Mouse (Mus musculus): ENCODE data around the gene Nup210. TPM values are rescaled to one million over a fixed set of nuclear protein-coding genes. Genes with fewer than 3 reads are reported as not detected.

The Nup210 gene
- polyA plus RNA-seq, 1 experiment = 28.9 TPM

DNA sequence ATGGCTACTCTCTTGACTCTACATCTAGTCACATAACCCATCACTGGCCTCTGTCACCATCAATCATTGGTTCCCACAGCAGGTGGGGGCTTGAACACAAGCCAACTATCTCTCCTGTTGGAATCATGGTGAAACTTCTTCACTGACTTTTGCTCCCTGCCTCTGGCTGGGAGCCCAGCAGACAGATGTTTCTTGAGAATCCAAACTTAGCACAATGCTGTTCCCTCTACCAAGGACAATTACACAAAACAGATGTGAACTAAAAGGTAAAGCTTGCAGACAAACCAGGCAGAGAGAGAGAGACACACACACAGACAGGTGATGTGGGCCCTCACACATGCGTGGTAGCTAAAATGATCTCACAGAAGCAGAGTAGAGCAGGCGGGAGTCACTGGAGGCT lies 58.6 kb downstream of the Nup210 start:
- peaks cover 6% of the 10 kb centered on the region; the same call in 1 of the 2 replicates for H3K36me3 ChIP-seq (ENCODE audit: control insufficient read depth, insufficient read depth, low read length)
- WGBS = 60% methylated on average over 2 of the region's 2 CpGs

DNA sequence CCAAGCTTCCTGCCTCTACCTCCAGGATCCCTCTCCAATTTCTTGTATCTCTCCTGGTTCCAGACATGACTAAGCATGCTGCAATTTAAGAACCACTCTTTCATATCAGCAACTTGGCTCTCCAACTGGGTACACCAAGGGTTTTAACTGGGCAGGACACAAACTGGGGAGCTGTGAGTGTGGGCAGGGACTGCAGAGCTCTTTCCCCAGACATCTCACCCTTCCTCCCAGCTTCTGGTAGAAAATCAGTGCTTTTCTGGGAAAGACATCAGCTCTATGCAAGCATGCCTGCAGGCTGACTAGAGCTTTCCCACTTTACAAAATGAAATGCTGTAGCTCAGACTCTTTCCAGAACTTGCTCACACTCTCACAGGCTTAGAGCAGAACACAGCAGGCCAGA lies 60.3 kb downstream of the Nup210 start:
- H3K36me3 ChIP-seq (ENCODE audit: control insufficient read depth, insufficient read depth, low read length) = peaks cover 3% of the 10 kb centered on the region
- H3K4me3 ChIP-seq (ENCODE audit: low read depth, low read length) = no peak overlapping the region
- TF ChIP-seq POLR2A (IDR thresholded peaks at IDR 0.05; ENCODE audit: low read depth, low read length) = no peak
- no peak for TF ChIP-seq CTCF (IDR thresholded peaks at IDR 0.05; ENCODE audit: extremely low read depth, insufficient read length, insufficient replicate concordance, low read depth, low read length)
- H3K4me1 ChIP-seq (ENCODE audit: control insufficient read depth, insufficient read depth, insufficient read length, low read length) = no peaks in the 10 kb centered on the region
- no peaks in the 10 kb centered on the region for H3K27me3 ChIP-seq (ENCODE audit: control insufficient read depth, insufficient read depth, low read length)
- H3K27ac ChIP-seq (ENCODE audit: insufficient read depth, low read depth, low read length) = no peak overlapping the region

More for the DNA sequence above, 58.6 kb downstream of the Nup210 start:
- H3K4me3 ChIP-seq (ENCODE audit: low read depth, low read length) = no peak overlapping the region
- H3K4me1 ChIP-seq (ENCODE audit: control insufficient read depth, insufficient read depth, insufficient read length, low read length) = no peaks in the 10 kb centered on the region
- no peak overlapping the region for H3K27ac ChIP-seq (ENCODE audit: insufficient read depth, low read depth, low read length)
- H3K27me3 ChIP-seq (ENCODE audit: control insufficient read depth, insufficient read depth, low read length) = no peaks in the 10 kb centered on the region
- TF ChIP-seq POLR2A (IDR thresholded peaks at IDR 0.05; ENCODE audit: low read depth, low read length) = no peak
- no peak for TF ChIP-seq CTCF (IDR thresholded peaks at IDR 0.05; ENCODE audit: extremely low read depth, insufficient read length, insufficient replicate concordance, low read depth, low read length)

DNA sequence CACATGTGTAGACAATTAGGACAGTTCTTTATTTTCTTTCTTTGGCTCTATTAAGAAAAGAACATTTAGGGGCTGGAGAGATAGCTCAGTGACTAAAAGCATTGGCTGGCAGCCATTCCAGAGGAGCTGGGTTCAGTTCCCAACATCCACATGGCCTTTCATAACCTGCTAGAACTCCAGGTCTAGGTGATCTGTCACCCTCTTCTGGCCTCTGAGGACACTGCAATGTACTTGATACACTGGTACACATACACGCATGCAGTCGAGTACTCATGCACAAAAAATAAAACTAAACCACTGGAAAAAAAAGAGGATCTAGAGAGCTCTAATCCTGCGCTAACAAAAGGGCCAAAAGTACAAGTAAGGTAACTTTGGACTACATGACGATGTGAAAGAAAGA lies 64.1 kb downstream of the Nup210 start:
- Histone ChIP-seq H3K36me3 (ENCODE audit: control insufficient read depth, insufficient read depth, low read length) (peaks cover 2% of the 10 kb centered on the region), H3K27ac (ENCODE audit: insufficient read depth, low read depth, low read length) (no peak overlapping the region), H3K27me3 (ENCODE audit: control insufficient read depth, insufficient read depth, low read length) (no peaks in the 10 kb centered on the region), H3K4me3 (ENCODE audit: low read depth, low read length) (no peak overlapping the region), H3K4me1 (ENCODE audit: control insufficient read depth, insufficient read depth, insufficient read length, low read length) (0 out of 2 replicates have a peak, but pooled peaks cover 2% of the 10 kb centered on the region)
- TF ChIP-seq POLR2A (IDR thresholded peaks at IDR 0.05; ENCODE audit: low read depth, low read length) (no peak), CTCF (IDR thresholded peaks at IDR 0.05; ENCODE audit: extremely low read depth, insufficient read length, insufficient replicate concordance, low read depth, low read length) (no peak)
- 92% methylated on average over 4 of the region's 4 CpGs for WGBS

DNA sequence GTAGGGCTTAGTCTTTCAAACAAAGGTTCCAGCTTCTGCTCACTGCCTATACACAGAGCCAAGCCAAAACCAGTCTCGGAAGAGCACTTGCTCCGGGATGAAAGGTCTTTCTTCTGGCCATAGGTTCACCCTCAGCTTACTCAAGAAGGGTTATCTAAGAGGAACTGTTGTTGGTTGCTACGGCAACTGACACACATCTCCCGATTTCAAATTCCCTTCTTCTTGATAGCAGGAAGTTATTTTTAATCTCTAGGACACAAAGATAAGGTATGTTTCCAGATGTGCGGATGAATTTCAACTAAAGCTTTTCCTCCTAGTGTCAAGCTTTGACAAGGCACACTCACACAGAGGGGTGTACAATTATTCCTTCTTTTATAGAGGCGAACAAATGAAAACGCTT lies 68.6 kb downstream of the Nup210 start:
- Histone ChIP-seq H3K36me3 (ENCODE audit: control insufficient read depth, insufficient read depth, low read length) (peaks cover 2% of the 10 kb centered on the region; the same call in 1 of the 2 replicates), H3K4me3 (ENCODE audit: low read depth, low read length) (no peak overlapping the region), H3K27ac (ENCODE audit: insufficient read depth, low read depth, low read length) (no peak overlapping the region), H3K4me1 (ENCODE audit: control insufficient read depth, insufficient read depth, insufficient read length, low read length) (0 out of 2 replicates have a peak, but pooled peaks cover 2% of the 10 kb centered on the region), H3K27me3 (ENCODE audit: control insufficient read depth, insufficient read depth, low read length) (no peaks in the 10 kb centered on the region)
- TF ChIP-seq POLR2A (IDR thresholded peaks at IDR 0.05; ENCODE audit: low read depth, low read length) (no peak), CTCF (IDR thresholded peaks at IDR 0.05; ENCODE audit: extremely low read depth, insufficient read length, insufficient replicate concordance, low read depth, low read length) (no peak)
- 47% methylated on average over 7 of the region's 7 CpGs for WGBS

DNA sequence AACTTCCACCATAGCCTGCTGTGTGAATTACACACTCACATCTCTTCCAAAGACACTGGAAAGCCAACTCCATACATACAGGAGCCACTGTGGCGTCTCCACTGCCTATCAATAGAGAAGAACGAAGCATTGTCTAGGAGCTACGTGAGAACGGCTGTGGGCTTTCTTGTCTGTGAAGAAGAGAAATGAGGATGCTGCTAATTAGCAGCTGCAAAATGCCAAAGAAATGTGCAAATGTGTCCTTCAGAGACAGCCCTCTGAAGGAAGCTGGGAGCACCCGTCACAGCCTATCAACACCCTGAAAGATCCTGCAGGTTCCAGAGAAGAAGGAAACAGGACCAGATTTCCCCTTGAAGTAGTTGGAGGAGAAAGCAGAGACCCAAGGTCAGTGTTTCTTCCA lies 69.2 kb downstream of the Nup210 start:
- Histone ChIP-seq H3K36me3 (ENCODE audit: control insufficient read depth, insufficient read depth, low read length) (0 out of 2 replicates have a peak, but pooled peaks cover 2% of the 10 kb centered on the region), H3K27me3 (ENCODE audit: control insufficient read depth, insufficient read depth, low read length) (no peaks in the 10 kb centered on the region), H3K4me1 (ENCODE audit: control insufficient read depth, insufficient read depth, insufficient read length, low read length) (0 out of 2 replicates have a peak, but pooled peaks cover 2% of the 10 kb centered on the region), H3K27ac (ENCODE audit: insufficient read depth, low read depth, low read length) (no peak overlapping the region), H3K4me3 (ENCODE audit: low read depth, low read length) (no peak overlapping the region)
- 94% methylated on average over 5 of the region's 5 CpGs for WGBS
- no peak for TF ChIP-seq CTCF (IDR thresholded peaks at IDR 0.05; ENCODE audit: extremely low read depth, insufficient read length, insufficient replicate concordance, low read depth, low read length)
- no peak for TF ChIP-seq POLR2A (IDR thresholded peaks at IDR 0.05; ENCODE audit: low read depth, low read length)

DNA sequence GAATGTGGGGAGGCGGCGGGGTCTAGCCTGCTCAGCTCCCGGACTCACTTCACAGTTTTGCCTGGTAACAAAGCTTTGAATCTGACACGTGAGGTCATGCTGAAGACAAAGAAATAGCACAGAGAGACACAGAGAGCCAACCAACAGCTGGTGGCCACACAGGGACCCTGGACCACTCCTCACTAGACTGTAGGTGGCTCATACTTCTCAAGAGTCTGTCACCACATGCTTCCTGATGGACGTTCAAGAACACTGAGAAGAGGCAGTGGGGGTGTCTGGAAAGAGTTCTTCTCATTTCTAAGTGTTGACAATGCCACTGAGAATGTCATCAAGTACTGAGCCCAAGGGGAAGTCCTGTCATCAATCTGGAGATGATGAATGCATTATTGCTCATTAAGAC lies 70.4 kb downstream of the Nup210 start:
- H3K4me1 ChIP-seq (ENCODE audit: control insufficient read depth, insufficient read depth, insufficient read length, low read length) = 0 out of 2 replicates have a peak, but pooled peaks cover 2% of the 10 kb centered on the region
- no peak overlapping the region for H3K27ac ChIP-seq (ENCODE audit: insufficient read depth, low read depth, low read length)
- TF ChIP-seq CTCF (IDR thresholded peaks at IDR 0.05; ENCODE audit: extremely low read depth, insufficient read length, insufficient replicate concordance, low read depth, low read length) = no peak
- TF ChIP-seq POLR2A (IDR thresholded peaks at IDR 0.05; ENCODE audit: low read depth, low read length) = no peak
- H3K36me3 ChIP-seq (ENCODE audit: control insufficient read depth, insufficient read depth, low read length) = peaks cover 9% of the 10 kb centered on the region; the same call in 1 of the 2 replicates
- no peak overlapping the region for H3K4me3 ChIP-seq (ENCODE audit: low read depth, low read length)
- no peaks in the 10 kb centered on the region for H3K27me3 ChIP-seq (ENCODE audit: control insufficient read depth, insufficient read depth, low read length)
- WGBS = 88% methylated on average over 5 of the region's 5 CpGs

DNA sequence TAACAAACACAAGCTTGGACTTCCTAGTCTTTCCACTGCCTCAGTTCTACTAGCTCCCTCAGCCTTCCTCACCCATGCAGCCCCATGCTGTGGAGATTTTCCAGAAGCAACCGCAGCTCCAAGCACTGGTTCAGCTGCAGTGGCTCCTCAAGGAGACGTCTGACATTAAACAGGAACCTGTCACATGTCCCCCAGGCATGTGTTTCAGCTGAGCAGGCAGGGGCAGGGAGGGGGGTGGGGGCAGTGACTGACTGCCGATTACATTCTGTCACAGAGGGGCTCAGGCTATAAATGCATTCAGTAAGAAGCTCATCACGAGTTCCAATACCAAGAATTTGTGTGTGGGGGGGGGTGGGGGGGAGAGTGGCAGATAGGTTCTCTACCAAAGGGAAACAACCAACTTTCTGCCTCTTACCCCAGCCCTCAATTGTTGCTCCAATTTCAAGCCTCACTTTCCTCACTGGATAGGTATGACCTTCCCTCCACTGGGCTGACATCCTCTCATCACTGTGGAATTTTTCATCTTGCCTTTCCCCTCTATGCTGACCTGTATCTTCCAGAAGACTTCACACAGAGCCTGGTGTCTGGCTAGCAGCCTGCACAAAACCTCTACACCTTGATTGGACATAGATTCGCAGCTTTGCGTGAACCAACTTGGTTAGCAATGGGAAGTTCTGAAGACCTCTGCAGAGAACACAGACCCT lies 71.8 kb downstream of the Nup210 start:
- no peak overlapping the region for H3K27ac ChIP-seq (ENCODE audit: insufficient read depth, low read depth, low read length)
- TF ChIP-seq POLR2A (IDR thresholded peaks at IDR 0.05; ENCODE audit: low read depth, low read length) (no peak), CTCF (IDR thresholded peaks at IDR 0.05; ENCODE audit: extremely low read depth, insufficient read length, insufficient replicate concordance, low read depth, low read length) (no peak)
- H3K36me3 ChIP-seq (ENCODE audit: control insufficient read depth, insufficient read depth, low read length) = peaks cover 11% of the 10 kb centered on the region; the same call in 1 of the 2 replicates
- no peak overlapping the region for H3K4me3 ChIP-seq (ENCODE audit: low read depth, low read length)
- H3K27me3 ChIP-seq (ENCODE audit: control insufficient read depth, insufficient read depth, low read length) = no peaks in the 10 kb centered on the region
- H3K4me1 ChIP-seq (ENCODE audit: control insufficient read depth, insufficient read depth, insufficient read length, low read length) = 0 out of 2 replicates have a peak, but pooled peaks cover 2% of the 10 kb centered on the region
- 72% methylated on average over 6 of the region's 6 CpGs for WGBS

All from small intestine, adult 2 months (tissue).